Mouse (Mus musculus) CH12.LX (cell line): ENCODE measurements around the gene Pole2.

Source experiments
- BHLHE40 ChIP-seq: IDR thresholded peaks from 2 replicates; pipeline ENCODE4 v1.6.1; 2011; ENCODE audit warnings: mild to moderate bottlenecking, low read depth, low read length, improper control_type of control experiment
- CHD1 ChIP-seq: IDR thresholded peaks from 2 replicates; pipeline ENCODE4 v1.6.1; 2012; ENCODE audit warnings: low read depth, low read length, improper control_type of control experiment, inconsistent platforms
- CTCF ChIP-seq, 2 experiments: IDR thresholded peaks in 1 of 2; conservative IDR thresholded peaks in 1 of 2; 2 replicates each; pipeline ENCODE4 v1.5.1; 2011 to 2012; ENCODE audit warnings: low read depth in 2 of 2, low read length in 2 of 2, improper control_type of control experiment in 1 of 2, inconsistent platforms in 1 of 2, mild to moderate bottlenecking in 1 of 2, moderate library complexity in 1 of 2
- MYC ChIP-seq: IDR thresholded peaks from 2 replicates; pipeline ENCODE4 v1.6.1; 2011; ENCODE audit warnings: low read depth, mild to moderate bottlenecking, improper control_type of control experiment, low read length
- NELFE ChIP-seq: IDR thresholded peaks from 2 replicates; pipeline ENCODE4 v1.6.1; 2011; ENCODE audit warnings: low read depth, low read length, improper control_type of control experiment
- ZKSCAN1 ChIP-seq: IDR thresholded peaks from 2 replicates; pipeline ENCODE4 v1.6.1; 2012; ENCODE audit warnings: low read depth, inconsistent platforms, low read length, improper control_type of control experiment, borderline replicate concordance

DNA sequence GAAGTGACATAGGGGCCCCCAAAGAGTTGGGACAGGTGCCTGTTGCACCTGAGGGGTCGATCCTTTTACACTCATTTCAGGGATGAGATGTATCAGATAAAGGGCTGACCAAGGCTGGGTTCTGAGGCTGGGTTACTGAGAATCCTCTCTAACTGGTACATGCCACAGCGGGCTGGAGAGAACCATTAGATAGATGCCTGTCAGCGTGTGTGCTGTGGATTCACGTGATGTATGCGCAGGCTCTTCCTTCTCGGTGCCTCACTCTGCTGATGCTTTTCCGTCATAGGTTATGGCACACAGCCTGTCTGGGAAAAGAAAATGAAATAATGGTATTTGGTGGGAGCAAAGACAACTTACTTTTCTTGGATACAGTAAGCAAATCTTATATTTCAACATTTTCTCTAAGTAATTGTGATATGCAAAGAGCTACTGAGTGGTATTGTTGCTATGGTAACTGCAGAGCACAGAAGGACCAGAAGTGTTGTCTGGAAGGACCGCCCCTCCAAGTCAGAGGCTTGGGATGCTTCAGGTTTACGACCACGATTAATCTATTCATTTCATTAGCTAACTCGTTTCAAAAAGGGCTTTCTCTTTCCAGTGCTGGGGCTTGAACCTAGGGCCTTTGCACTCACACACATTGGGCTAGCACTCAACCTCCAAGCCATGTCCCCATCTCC, 40.1 kb upstream of the Pole2 start:
- TF ChIP-seq MYC, result no peak
- no peak for TF ChIP-seq CTCF (conservative IDR thresholded peaks at IDR 0.05 in 1 of 2, IDR thresholded peaks at IDR 0.05 in 1 of 2; ENCODE audit: low read depth in 2 of 2, low read length in 2 of 2)
- no peak for TF ChIP-seq BHLHE40
- no peak for TF ChIP-seq NELFE
- no peak for TF ChIP-seq CHD1
- TF ChIP-seq ZKSCAN1, result no peak
